Mouse (Mus musculus): Measurements from ENCODE around the gene Fam222b. TPM values are rescaled to one million over a fixed set of nuclear protein-coding genes. Genes with fewer than 3 reads are reported as not detected.

The Fam222b gene
- polyA plus RNA-seq, 1 experiment from 2014 or later: 26.6 TPM

GRCm38 (mm10) chr11:78067566-78067965 is 26.9 kb upstream of the Fam222b start:
- Histone ChIP-seq H3K4me1 (ENCODE audit: control insufficient read depth, insufficient read depth, low read length) (no peaks in the 10 kb centered on the region), H3K4me2 (no peak overlapping the region), H3K9ac (ENCODE audit: low read length) (no peak overlapping the region), H3K36me3 (ENCODE audit: control insufficient read depth, insufficient read depth, low read length) (no peaks in the 10 kb centered on the region; the same call in 1 of the 2 replicates), H3K27me3 (ENCODE audit: control insufficient read depth, insufficient read depth, low read length) (no peaks in the 10 kb centered on the region), H3K9me3 (ENCODE audit: control insufficient read depth, low read length) (no peaks in the 10 kb centered on the region), H3K4me3 (ENCODE audit: low read depth, low read length) (no peak overlapping the region), H3K27ac (ENCODE audit: low read depth, low read length) (no peak overlapping the region)
- 75% methylated on average over 5 of the region's 5 CpGs for WGBS
- no peak for DNase-seq (ENCODE audit: low spot score, missing footprints)
- ATAC-seq (ENCODE audit: low FRiP score): no peak

GRCm38 (mm10) chr11:78069130-78069529 is 25.3 kb upstream of the Fam222b start:
- DNase-seq (ENCODE audit: low spot score, missing footprints): no peak
- Histone ChIP-seq H3K36me3 (ENCODE audit: control insufficient read depth, insufficient read depth, low read length) (peaks cover 5% of the 10 kb centered on the region; the same call in 1 of the 2 replicates), H3K27ac (ENCODE audit: low read depth, low read length) (no peak overlapping the region), H3K4me1 (ENCODE audit: control insufficient read depth, insufficient read depth, low read length) (no peaks in the 10 kb centered on the region), H3K4me3 (ENCODE audit: low read depth, low read length) (no peak overlapping the region), H3K27me3 (ENCODE audit: control insufficient read depth, insufficient read depth, low read length) (no peaks in the 10 kb centered on the region), H3K4me2 (no peak overlapping the region), H3K9ac (ENCODE audit: low read length) (no peak overlapping the region), H3K9me3 (ENCODE audit: control insufficient read depth, low read length) (no peaks in the 10 kb centered on the region)
- ATAC-seq (ENCODE audit: low FRiP score): no peak
- 75% methylated on average over 5 of the region's 5 CpGs for WGBS

GRCm38 (mm10) chr11:78069646-78070045 is 24.8 kb upstream of the Fam222b start:
- peak overlapping the region; percentile 20; the same call in 1 of the 2 replicates for H3K9ac ChIP-seq (ENCODE audit: low read length)
- H3K4me1 ChIP-seq (ENCODE audit: control insufficient read depth, insufficient read depth, low read length): no peaks in the 10 kb centered on the region
- no peaks in the 10 kb centered on the region for H3K9me3 ChIP-seq (ENCODE audit: control insufficient read depth, low read length)
- H3K4me3 ChIP-seq (ENCODE audit: low read depth, low read length): no peak overlapping the region
- no peak for DNase-seq (ENCODE audit: low spot score, missing footprints)
- ATAC-seq (ENCODE audit: low FRiP score): no peak
- WGBS: 88% methylated on average over 6 of the region's 6 CpGs
- H3K4me2 ChIP-seq: no peak overlapping the region
- H3K27me3 ChIP-seq (ENCODE audit: control insufficient read depth, insufficient read depth, low read length): no peaks in the 10 kb centered on the region
- H3K36me3 ChIP-seq (ENCODE audit: control insufficient read depth, insufficient read depth, low read length): peaks cover 9% of the 10 kb centered on the region
- H3K27ac ChIP-seq (ENCODE audit: low read depth, low read length): no peak overlapping the region

- H3K9me3 ChIP-seq (ENCODE audit: control insufficient read depth, low read length): no peaks in the 10 kb centered on the region
- no peak for ATAC-seq (ENCODE audit: low FRiP score)
- WGBS: 84% methylated on average over 5 of the region's 5 CpGs
- DNase-seq (ENCODE audit: low spot score, missing footprints): no peak
- H3K27ac ChIP-seq (ENCODE audit: low read depth, low read length): peak overlapping the region; percentile 27; the same call in 1 of the 2 replicates
- no peak overlapping the region for H3K4me3 ChIP-seq (ENCODE audit: low read depth, low read length)
- H3K36me3 ChIP-seq (ENCODE audit: control insufficient read depth, insufficient read depth, low read length): peaks cover 13% of the 10 kb centered on the region
- no peaks in the 10 kb centered on the region for H3K27me3 ChIP-seq (ENCODE audit: control insufficient read depth, insufficient read depth, low read length)
- H3K4me2 ChIP-seq: no peak overlapping the region
- no peak overlapping the region for H3K9ac ChIP-seq (ENCODE audit: low read length)
- H3K4me1 ChIP-seq (ENCODE audit: control insufficient read depth, insufficient read depth, low read length): no peaks in the 10 kb centered on the region
Measured at GRCm38 (mm10) chr11:78071938-78072337, 22.5 kb upstream of the Fam222b start.

- Histone ChIP-seq H3K27me3 (ENCODE audit: control insufficient read depth, insufficient read depth, low read length) (no peaks in the 10 kb centered on the region), H3K9me3 (ENCODE audit: control insufficient read depth, low read length) (no peaks in the 10 kb centered on the region), H3K36me3 (ENCODE audit: control insufficient read depth, insufficient read depth, low read length) (peaks cover 13% of the 10 kb centered on the region), H3K9ac (ENCODE audit: low read length) (no peak overlapping the region), H3K4me2 (no peak overlapping the region), H3K4me1 (ENCODE audit: control insufficient read depth, insufficient read depth, low read length) (no peaks in the 10 kb centered on the region), H3K27ac (ENCODE audit: low read depth, low read length) (peak overlapping the region; percentile 27), H3K4me3 (ENCODE audit: low read depth, low read length) (no peak overlapping the region)
- ATAC-seq (ENCODE audit: low FRiP score) (no peak), DNase-seq (ENCODE audit: low spot score, missing footprints) (no peak)
- WGBS: 34% methylated on average over 6 of the region's 6 CpGs
Measured at GRCm38 (mm10) chr11:78072425-78073130, 21.9 kb upstream of the Fam222b start.

GRCm38 (mm10) chr11:78073577-78074276 is 20.7 kb upstream of the Fam222b start:
- H3K36me3 ChIP-seq (ENCODE audit: control insufficient read depth, insufficient read depth, low read length): peaks cover 13% of the 10 kb centered on the region
- 93% methylated on average over 9 of the region's 9 CpGs for WGBS
- ATAC-seq (ENCODE audit: low FRiP score): no peak

GRCm38 (mm10) chr11:78074277-78074652 is 20.2 kb upstream of the Fam222b start:
- no peak overlapping the region for H3K9ac ChIP-seq (ENCODE audit: low read length)
- WGBS: 96% methylated on average over 2 of the region's 2 CpGs
- no peak overlapping the region for H3K4me2 ChIP-seq
- no peaks in the 10 kb centered on the region for H3K9me3 ChIP-seq (ENCODE audit: control insufficient read depth, low read length)
- no peak for ATAC-seq (ENCODE audit: low FRiP score)
- no peak for DNase-seq (ENCODE audit: low spot score, missing footprints)
- H3K36me3 ChIP-seq (ENCODE audit: control insufficient read depth, insufficient read depth, low read length): peaks cover 13% of the 10 kb centered on the region
- H3K4me3 ChIP-seq (ENCODE audit: low read depth, low read length): no peak overlapping the region
- no peak overlapping the region for H3K27ac ChIP-seq (ENCODE audit: low read depth, low read length)
- no peaks in the 10 kb centered on the region for H3K27me3 ChIP-seq (ENCODE audit: control insufficient read depth, insufficient read depth, low read length)
- H3K4me1 ChIP-seq (ENCODE audit: control insufficient read depth, insufficient read depth, low read length): no peaks in the 10 kb centered on the region

More at GRCm38 (mm10) chr11:78073577-78074276, 20.7 kb upstream of the Fam222b start:
- DNase-seq (ENCODE audit: low spot score, missing footprints): no peak
- no peaks in the 10 kb centered on the region for H3K27me3 ChIP-seq (ENCODE audit: control insufficient read depth, insufficient read depth, low read length)
- no peak overlapping the region for H3K9ac ChIP-seq (ENCODE audit: low read length)
- H3K4me2 ChIP-seq: no peak overlapping the region
- H3K4me1 ChIP-seq (ENCODE audit: control insufficient read depth, insufficient read depth, low read length): no peaks in the 10 kb centered on the region
- no peaks in the 10 kb centered on the region for H3K9me3 ChIP-seq (ENCODE audit: control insufficient read depth, low read length)
- H3K4me3 ChIP-seq (ENCODE audit: low read depth, low read length): no peak overlapping the region
- H3K27ac ChIP-seq (ENCODE audit: low read depth, low read length): no peak overlapping the region

GRCm38 (mm10) chr11:78074666-78075065 is 19.8 kb upstream of the Fam222b start:
- no peak overlapping the region for H3K9ac ChIP-seq (ENCODE audit: low read length)
- ATAC-seq (ENCODE audit: low FRiP score): no peak
- H3K36me3 ChIP-seq (ENCODE audit: control insufficient read depth, insufficient read depth, low read length): peaks cover 13% of the 10 kb centered on the region
- no peaks in the 10 kb centered on the region for H3K27me3 ChIP-seq (ENCODE audit: control insufficient read depth, insufficient read depth, low read length)
- H3K27ac ChIP-seq (ENCODE audit: low read depth, low read length): no peak overlapping the region
- 91% methylated on average over 4 of the region's 4 CpGs for WGBS
- no peaks in the 10 kb centered on the region for H3K9me3 ChIP-seq (ENCODE audit: control insufficient read depth, low read length)
- no peak overlapping the region for H3K4me3 ChIP-seq (ENCODE audit: low read depth, low read length)
- H3K4me2 ChIP-seq: no peak overlapping the region
- DNase-seq (ENCODE audit: low spot score, missing footprints): no peak
- peaks cover 4% of the 10 kb centered on the region; the same call in 1 of the 2 replicates for H3K4me1 ChIP-seq (ENCODE audit: control insufficient read depth, insufficient read depth, low read length)
